Mouse (Mus musculus): Measurements from ENCODE around the gene Dnase2b.
A peak's percentile ranks its signal among the peaks of the same experiment; 100 is the strongest.

Dnase2b gene

DNA sequence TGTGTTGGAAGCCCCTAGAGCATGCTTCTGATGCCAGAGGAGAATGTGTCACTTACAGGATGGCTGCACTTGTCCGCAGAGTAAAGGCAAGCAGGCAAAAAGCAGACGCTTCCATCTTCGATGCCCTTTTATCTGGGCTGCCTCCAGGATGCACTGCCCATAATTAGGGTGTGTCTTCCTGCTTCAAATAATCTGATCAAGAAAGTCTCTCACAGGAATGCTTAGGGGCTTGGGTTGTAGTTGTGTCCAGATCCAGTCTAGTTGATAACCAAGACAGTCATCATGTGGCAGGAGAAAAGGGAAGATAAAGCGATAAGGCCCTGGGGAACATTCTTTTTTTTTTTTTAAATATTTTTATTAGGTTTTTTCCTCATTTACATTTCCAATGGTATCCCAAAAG is at the start of gene Dnase2b:
Dnase2b (minus strand) TSS at position 101 of the 400 bp plus-strand sequence.
- no peak for DNase-seq (ENCODE audit: low spot score in 2 of 2)

DNA sequence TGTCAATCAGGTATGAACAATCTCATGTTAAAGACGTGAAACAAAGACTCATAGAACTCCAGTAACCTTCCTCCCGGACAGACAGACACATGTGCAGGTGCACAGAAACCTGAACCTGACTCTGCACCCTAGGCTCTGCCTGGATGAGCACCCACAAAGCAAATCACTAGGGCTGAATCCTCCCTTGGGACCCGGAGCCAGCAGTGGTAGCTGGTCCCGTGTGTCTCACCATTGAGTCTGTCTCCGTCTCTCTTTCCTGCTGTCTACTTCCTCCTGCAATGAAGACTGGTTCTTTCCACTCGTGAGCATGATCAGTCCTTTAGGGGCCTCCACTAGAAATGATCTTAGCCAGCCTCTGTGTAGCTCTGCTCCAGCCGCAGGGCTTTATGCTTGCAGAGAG is 46.5 kb upstream of the Dnase2b start:
- DNase-seq (ENCODE audit: low spot score in 2 of 2), result no peak

DNA sequence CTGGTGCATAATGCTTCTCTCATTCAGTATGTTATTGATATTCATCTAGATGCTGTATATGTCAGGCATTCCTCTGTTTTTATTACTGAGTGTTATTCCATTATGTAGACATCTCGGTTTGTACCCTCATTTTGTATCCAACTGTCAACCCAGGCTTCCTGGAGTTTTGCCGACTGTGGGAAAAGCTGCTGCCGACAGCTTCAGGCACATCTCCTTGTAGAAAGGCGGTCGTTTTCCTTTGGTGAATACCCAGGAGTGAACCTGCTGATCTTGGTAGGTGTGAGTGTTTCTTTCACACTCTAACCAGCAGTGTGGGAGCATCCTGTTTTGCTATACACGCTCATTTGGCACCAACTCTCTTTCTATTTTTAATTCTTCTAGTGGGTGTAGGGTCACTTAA is 45.6 kb upstream of the Dnase2b start:
- DNase-seq (ENCODE audit: low spot score in 2 of 2), result no peak

DNA sequence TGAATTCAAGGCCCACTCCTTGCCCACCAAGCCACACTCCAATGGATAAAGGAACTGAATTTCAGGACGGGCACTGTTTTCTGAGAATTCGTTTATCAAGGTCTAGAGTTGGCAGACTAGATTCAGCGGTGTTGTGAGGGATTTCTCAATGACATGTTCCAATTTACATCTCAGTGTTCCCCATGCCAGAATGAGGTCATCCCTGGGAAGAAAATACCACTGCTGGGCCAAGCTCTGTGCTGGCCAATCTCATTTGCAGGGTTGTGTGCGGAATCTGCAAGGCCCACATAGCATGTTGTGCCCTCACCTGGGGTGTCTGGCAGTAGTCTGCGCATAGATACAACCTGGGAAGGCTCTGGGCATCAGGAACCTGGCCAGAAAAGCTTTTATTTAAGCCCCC is 43.9 kb upstream of the Dnase2b start:
- DNase-seq (ENCODE audit: low spot score in 2 of 2), result no peak

DNA sequence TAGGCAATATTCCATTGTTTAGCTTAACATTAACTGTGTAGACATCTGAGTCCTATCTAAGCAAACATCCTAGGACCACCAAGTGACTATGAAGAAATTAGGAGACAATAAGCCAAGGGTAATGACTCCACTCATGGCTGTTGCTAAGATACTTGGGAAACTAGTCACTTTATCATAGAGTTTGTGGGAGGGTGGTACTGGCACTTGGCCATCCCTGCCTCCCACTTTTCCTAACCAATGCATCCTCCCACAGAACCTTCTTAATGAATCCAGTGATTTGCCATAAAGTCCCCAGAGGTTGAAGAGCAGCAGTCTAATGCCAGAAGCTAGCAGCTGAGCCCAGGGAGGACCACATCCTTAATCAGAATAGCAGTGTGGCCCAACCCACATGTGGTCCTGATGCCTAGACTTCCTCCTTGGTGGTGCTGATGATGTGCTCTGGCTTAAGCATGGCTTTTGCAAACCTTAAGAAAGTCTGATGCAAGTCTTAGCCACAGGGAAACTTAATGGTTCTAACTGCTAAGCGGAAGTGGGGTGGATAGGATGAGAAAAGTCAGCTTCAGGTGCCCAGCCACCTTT is 42.8 kb upstream of the Dnase2b start:
- no peak for DNase-seq (ENCODE audit: low spot score in 2 of 2)

DNA sequence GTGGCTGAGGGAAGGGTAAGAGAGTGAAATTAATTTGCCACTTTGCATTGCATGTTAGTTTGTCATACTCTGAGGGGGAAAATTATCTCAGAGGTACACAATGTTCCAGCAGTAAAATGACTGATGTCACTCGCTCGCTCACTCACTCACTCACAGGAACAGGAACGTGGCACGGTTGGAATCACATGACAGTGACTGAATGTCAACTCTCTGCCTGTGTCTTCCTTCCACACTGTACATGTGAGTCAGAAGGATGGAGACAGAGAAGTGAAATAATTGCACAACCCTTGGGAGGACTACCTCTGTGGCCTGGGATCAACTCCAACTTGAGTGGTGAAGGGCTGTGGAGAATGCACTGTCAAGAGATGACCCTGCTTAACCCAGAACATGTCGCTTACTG is 42.0 kb upstream of the Dnase2b start:
- DNase-seq (ENCODE audit: low spot score in 2 of 2), result no peak

DNA sequence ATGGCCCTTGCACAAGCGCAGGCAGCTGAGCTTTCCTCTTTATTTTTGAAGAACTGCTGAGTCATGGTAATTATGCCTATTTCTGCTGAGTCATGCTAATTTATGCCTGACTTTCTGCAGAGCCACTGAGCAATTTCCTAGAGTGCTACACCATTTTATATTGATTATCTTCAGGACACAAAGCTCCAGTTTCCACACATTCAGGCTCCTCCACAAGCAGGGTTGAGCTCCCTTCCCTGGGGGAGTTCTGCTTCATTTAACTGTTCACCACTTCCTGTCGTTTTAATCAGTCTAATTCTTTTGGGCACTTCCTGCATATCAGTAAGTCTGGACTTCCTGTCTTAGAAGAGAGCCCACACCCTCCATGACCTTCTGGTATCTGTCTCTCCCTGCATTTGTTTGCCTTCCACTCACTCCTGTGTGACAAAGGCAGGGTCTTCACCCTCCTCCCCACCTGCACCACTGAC is 39.7 kb upstream of the Dnase2b start:
- DNase-seq (ENCODE audit: low spot score in 2 of 2), result no peak

DNA sequence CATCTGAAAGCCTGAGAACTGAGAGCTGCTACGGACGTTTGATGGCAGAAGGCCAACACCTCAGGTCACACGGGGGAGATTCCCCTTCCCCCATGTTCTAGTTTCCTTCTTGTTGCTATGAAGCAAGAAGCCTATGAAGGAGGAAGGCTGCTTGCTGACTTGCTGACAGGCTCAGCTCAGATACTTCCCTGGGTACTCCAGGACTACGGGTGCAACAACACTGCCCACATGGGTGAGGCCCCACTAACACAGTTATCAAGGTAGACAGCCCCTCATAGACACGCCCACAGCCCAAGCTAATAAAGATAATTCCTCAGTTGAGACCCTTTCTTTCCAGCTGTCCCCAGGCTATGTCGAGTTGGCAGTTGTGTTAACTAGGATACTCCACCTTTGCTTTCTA is 38.3 kb upstream of the Dnase2b start:
- no peak for DNase-seq (ENCODE audit: low spot score in 2 of 2)

DNA sequence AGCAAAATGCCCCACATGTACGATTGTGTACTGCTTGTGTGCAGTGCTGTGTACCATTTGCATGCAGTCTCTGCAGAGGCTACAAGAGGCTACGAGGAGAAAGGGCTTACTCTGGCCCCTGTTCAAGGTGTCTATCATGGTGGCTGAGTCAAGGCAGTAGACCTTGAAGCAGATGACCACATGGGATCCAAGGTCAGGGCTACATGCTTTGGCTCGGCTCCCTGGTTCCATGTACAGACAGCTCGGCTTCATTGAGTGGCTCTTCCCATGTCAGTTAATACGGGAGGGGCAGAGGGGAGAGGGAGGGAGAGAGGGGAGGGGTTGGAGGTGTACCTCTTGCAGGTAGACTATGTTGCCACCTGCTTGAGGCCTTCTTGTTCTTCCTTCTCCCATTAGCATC is 37.0 kb upstream of the Dnase2b start:
- DNase-seq (ENCODE audit: low spot score in 2 of 2), result no peak

DNA sequence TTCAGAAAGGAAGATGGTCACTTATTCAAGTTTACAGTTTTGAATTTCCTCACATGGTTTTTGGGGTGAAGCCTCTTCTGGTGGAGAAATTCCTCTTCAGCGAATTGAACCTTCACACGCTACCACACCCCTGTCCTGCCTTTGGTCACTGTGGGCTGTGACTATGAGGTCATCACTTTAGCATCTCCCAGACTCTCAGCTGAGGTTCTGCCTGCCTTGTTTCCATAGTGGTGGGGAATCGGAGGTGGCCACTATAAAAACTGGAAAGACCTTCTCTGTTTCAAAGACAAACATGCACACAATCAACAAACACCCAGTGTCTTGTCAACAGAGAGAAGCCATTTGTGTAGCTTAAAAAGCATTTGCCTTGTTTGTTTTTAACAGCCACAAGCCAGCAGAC is 35.8 kb upstream of the Dnase2b start, which contains the start of gene 4930503B20Rik:
4930503B20Rik (minus strand) TSS at position 101 of the 400 bp plus-strand sequence.
- DNase-seq (ENCODE audit: low spot score in 2 of 2), result no peak

DNA sequence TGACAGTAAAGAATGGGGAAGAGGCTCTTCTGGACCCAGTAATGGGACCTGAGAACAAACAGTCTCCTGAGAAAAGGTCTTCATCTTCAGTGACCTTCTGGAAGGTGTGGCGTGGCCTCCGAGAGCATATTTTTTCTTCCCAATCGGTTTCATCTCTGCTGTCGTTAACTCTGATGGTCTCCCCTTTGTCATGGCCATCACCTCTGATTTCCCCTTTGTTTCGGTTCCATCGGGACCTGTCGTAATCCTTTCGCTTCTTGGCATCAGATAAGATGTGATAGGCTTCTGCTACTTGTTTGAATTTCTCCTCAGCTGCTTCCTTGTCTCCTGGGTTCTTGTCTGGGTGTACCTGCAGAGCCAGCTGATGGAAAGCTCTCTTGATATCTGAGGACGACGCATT is 35.3 kb upstream of the Dnase2b start:
- no peak for DNase-seq (ENCODE audit: low spot score in 2 of 2)

DNA sequence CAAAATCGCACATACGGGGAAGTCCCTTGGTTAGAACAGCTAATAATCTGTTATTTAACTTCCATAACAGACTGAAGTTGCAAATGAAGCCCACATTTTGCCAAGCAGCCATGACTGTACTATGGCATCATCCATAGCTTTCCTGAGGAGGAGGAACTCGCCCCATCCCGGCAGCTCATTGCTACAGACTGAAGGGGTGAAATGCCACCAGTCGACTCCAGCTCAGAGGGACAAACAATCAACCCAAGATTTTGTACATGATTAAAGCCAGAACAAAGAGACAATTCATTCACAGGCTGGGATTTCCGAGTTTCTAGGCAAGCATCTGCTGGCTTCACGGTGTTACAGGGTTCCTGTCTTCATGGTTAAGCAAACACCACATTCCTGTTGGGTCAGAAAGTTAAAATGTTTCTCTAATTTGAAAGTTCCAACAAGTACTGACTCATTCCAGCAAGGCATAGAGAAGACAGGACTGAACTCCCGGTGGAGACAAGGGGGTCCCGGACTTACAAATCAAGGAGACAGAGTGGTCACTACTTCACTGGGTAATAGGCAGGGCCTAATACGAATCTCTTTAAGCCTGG is 34.0 kb upstream of the Dnase2b start:
- DNase-seq (ENCODE audit: low spot score in 2 of 2), result no peak

DNA sequence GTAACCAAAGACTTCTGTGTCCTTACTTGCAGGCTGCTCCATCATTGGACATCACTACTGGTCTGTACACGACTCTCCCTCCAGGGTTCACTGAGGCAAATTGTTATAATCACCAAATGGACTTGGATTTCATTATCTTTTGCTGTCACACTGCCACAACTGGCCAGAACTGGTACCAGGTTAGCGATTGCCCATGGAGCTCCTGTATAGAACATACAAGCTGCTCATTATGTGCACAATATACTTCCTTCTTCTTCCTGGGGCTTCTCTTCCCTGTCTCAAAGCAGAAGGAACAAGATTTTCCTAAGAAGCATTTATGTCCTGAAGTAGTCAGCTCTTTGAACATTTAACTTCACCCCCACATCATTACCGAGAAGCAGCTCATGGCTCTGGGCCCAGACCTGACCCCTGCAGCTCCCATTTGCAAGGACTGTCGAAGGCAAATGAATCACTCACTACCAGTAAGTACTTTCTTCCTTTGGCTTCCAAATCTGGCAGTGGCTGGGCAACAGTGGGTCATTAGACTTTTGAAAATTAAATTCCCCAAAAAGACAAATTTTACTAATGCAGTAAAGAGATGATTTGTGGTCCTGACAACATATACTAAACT is 26.5 kb upstream of the Dnase2b start:
- DNase-seq (ENCODE audit: low spot score in 2 of 2), result no peak

DNA sequence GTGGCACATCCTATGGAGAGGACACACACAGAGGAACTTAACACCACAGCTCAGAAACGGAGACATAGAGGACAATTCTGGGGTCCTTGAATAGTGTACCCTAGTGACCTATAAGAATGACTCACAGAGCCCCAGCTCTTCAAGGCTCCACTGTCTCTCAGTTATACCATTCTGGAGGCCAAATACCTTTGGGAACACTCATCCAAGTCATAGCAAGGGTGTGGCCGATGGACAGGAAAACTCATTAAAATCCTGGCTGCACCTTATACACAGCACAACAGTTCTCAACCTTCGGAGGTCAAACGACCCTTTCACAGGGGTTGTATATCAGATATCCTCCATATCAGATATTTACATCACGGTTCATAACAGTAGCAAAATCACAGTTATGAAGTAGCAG is 17.1 kb upstream of the Dnase2b start:
- DNase-seq (ENCODE audit: low spot score in 2 of 2), result no peak

DNA sequence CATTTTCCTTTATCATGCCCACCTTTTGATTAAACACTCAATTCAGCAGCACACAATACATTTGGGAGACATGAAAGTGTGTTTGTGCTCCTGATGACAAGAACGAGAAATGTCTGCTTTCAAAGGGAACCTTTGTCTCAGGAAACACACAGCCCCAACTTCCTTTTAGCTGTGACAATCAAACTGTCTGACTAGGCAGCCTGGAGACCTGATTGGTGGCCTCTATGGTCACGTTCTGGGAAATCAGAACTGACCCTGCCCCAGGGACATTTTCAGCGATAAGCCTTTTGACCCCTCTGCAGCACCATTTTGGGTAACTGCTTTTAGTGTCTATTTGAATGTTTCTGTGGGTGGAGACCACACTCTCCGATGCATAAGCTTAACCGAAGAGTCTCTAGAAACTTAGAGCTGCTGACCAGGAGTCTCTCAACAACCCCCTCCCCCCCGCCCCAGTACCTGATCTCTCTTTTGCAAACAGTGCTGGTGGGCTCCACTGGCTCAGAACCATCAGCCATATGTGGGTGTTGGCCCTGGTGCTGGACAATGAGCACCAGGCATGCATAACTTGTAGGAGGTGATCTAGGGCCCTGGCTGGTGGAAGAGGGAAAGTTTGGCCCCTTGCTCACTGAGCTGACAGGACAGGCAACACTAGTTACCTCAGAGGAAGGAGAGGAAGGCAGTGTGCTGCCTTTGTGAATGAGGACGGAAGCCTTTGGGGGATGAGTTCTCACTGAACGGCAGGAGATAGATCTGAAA is 13.0 kb upstream of the Dnase2b start:
- no peak for DNase-seq (ENCODE audit: low spot score in 2 of 2)

DNA sequence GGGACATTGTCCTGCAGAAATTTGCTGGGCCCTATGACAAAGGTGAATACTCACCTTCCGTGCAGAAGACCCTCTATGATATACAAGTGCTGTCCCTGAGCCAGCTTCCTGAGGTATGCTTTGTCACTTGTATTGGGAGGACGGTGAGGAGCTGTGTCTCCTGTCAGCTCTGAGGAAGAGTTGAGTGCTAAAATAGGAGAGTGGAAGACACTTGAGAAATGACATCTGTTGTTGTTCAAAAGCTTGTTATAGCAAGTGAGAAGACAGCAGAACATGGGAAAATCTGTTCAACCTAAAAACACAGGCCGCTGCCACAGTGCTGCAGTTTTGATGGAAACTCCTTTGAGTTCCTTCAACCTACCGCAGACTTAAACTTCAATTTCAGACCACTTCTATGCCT is 10.4 kb upstream of the Dnase2b start:
- no peak for DNase-seq (ENCODE audit: low spot score in 2 of 2)

DNA sequence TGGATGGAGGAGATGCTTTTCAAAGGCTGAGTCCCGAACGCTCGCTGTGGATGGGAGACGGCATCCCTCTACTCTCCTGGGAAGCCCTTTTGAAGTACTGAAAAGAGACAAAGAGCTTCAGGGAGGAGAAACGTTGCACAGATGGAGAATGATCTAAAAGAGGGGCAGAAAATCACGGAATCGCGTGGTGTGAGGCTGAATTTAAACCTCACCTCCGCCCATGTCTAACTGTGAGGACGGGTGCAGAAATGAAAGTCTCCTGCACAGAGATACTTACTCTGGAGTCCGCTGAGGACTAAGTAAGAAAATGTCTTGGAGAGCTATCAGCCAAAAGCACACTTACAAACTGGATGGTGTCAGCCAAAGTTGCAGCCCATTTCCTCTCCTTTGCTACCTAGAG is 6.6 kb upstream of the Dnase2b start:
- no peak for DNase-seq (ENCODE audit: low spot score in 2 of 2)

DNA sequence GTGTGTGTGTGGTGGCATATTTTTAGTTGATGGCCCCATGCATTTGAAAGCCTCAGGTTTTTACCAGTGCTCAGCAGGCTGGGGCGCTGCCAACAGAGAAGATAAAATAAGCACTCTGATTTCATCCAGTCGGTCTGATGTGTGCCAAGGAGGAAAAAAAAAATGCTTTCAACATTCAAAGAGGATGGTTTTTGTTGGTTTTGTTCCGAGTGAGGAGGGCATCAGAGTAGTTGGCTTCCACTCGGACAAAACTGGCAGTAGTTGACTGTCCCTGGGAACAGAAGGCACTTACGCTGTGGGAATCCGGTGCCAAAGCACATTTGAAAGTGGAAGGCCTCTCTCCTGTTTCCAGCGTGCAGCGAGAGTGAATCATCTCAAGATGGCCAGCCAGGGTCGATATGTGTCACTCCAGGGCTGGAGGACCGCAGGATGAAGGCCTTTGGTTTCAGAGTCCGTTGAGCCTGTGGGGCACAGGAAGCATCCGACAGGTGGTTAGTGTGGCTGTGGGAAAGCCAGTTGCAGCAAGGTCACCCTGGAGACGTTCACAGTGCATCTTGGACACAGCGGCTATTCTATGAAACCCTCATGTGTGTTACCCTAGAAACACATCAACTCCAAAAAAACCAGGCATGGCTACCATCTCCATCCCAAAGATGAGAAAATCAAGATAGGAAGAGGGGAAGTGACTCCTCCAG is 5.3 kb upstream of the Dnase2b start:
- peak; percentile 73 to 83 for DNase-seq (ENCODE audit: low spot score in 2 of 2)

DNA sequence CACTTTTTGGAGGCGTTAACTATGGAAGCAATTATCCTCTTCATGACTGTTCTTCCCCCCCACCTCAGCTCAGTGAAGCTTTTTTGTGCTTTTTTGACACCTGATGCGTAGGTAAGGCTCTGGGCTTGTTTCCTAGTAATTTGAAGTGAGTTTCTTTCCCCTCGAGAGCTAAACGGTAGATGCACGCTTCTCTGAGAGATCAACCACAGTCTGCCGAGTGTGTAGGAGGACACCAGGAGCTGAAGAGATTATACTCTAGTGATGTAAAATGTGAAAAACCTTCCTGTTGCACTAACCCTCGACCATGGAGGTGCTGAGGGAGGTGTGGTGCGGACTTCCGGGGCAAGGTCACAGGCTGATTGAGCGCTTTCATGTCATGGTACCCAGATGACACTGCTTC is 4.7 kb upstream of the Dnase2b start:
- DNase-seq (ENCODE audit: low spot score in 2 of 2), result no peak

DNA sequence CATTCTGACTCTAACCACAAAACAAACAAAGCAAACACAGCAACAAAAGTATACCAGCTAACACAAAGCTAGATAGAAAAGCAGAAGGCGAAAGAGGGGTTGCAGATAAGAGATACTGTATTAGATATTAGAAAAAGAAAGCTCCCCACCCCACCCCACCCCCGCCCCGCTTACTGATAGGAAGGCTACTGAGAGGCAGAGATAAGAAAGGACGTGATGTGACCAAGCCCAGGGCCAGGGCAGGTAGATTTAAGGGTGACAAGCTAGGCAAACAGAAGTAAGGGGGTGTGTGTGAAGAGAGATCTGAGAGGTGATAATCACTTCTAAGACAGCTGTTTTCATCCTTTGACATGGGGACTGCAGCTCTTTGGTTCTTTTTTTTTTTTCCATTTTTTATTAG is 3.0 kb upstream of the Dnase2b start:
- DNase-seq (ENCODE audit: low spot score in 2 of 2), result no peak

DNA sequence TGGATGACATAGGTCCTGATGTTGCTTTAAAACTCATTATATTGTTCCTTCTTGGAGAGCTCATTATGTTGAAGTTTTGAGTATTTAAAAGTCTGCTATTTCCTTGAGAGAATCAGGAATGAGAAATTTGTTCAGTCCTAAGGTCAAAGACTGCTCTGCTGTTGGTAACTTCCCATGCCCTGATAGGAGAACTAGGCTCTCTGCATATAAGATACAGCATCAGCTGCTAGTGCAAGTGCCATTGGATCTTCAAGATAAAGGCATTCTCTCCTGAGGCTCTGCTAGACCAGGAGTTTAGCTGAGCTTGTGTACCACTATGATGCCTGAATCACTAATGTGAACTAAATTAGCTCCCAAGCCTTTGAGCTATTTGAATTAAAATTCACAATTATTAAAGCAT is 2.5 kb upstream of the Dnase2b start:
- DNase-seq (ENCODE audit: low spot score in 2 of 2), result no peak

Measured in frontal cortex, postnatal 10 days (tissue).